Mouse (Mus musculus) urinary bladder, adult 2 months (tissue): ENCODE results near the gene Atp6v1g1. TPM values are rescaled to one million over a fixed set of nuclear protein-coding genes. Genes with fewer than 3 reads are reported as not detected.

Source experiments
- DNase-seq: peaks from one replicate; pipeline ENCODE4 v3.0.0; 2022; ENCODE audit warnings: low spot score
- polyA plus RNA-seq: library from polyadenylated mRNA; depleted of rRNA; stranded (reverse); fragments of >200 nt; gene quantifications from 2 replicates; pipeline ENCODE4 v1.2.3, GENCODE M21; 2012

Atp6v1g1 gene
- polyA plus RNA-seq, 1 experiment, result 120 TPM

GRCm38 (mm10) chr4:63546441-63547055 is 2.0 kb downstream of the Atp6v1g1 start:
- no peak for DNase-seq

DNA sequence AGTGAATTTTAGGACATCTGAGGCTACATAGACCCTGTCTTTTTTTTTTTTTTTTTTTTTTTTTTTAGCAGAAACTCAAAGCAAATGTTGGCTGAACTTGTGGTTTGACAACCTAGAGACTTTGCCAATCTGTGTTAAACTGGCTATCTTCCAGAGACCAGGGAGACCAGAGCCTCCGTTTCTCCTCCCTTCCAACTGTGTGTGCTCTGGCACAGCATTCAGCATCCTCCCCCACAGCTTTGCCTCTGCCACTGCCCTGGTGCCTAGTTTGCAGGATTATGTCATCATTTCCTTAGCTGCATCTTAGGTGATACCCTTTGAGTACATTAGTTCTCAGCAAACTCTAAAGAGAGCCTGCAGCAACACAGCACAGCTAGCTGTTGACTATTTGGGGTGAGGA is 3.2 kb downstream of the Atp6v1g1 start:
- DNase-seq, result no peak

DNA sequence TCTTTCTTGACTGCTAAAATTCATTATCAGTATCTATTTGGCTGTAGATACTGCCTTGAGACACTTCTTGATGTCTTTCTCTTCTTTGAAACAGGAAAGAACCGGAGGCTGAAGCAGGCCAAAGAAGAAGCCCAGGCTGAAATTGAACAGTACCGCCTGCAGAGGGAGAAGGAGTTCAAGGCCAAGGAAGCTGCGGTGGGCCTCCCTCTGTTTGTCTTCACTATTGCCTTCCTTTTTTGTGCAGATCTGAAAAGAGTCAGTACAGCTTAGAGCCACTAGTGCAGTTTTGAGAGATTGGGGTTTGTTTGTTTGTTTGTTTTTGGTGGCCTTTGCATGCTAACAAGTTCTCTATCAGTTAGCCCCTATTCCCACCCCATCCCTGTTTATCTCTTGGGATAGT is 3.9 kb downstream of the Atp6v1g1 start:
- no peak for DNase-seq

DNA sequence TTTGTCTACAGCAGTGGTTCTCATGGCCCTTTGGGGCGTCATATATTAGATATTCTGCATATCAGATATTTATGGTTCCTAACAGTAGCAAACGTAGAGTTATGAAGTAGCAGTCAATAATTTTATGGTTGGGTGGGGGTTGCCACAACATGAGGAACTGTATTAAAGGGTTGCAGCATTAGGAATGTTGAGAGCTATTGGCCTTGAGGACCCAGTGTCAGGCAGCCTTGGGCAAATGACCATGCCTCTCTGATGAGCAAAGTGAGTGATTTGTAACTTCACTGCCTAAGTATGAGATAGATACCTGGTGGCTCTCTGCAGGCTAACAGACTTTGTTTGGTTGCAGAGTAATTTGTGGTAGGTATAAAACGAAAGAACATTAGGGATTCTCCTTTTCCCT is 6.3 kb downstream of the Atp6v1g1 start:
- no peak for DNase-seq

GRCm38 (mm10) chr4:63552865-63553264 is 8.3 kb downstream of the Atp6v1g1 start:
- no peak for DNase-seq

DNA sequence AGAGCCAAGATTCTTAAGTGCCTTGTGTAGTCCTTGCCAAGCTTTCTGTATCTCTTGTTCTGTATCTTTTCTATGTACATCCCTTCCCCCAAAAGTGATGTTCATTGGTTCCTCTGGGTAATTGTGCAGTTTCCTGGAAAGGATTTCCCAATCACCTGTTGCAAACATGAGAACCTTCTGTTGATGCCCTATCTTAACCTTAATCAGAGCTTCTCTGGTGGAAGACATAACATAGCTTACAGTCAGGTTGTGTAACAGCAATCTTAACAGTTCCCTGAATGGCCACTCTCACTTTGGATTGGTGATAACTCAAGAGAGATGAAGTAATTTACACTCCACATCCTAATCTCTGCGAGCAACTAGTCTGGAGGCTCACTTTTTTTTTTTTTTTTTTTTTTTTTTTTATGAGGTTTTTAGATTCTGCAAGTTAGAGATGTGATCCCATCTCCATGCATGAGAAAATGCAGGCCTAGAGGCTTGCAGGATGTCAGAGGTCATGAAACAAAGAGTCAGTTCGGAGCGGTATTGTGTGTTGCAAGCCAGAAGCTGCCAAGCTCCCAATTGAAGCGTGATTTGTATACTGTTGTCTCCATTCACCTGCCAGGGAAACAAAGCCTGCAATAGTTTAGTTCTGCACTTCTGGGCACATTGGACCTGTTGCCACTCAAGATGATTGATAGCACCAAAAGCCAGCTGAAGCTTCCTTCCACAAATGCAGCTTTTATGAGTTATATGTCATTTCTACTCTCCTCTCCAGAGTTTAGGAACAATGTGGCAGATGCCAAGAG is 9.4 kb downstream of the Atp6v1g1 start:
- DNase-seq, result no peak

DNA sequence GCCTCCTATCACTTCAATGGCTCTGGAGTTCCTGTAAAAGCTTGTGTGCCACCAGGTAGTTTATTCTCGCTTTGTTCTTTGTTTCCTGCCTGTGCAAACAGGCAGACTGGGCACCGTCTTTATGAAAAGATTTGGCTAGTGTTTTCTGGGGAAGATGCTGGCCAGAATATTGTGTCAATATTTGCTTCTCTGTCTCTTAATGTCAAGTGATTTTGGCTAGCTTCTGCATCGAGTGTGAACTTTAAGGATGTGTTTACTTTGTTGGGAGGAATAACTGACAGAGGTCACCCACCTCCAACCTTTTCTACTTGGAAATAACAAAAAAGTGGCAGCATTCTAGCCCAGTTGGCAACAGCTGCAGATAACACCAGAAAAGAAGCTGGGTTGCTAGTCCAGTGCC is 10.0 kb downstream of the Atp6v1g1 start:
- DNase-seq, result no peak

GRCm38 (mm10) chr4:63555111-63555510 is 10.5 kb downstream of the Atp6v1g1 start:
- DNase-seq, result no peak

- DNase-seq, result no peak
Measured at GRCm38 (mm10) chr4:63556665-63557064, 12.1 kb downstream of the Atp6v1g1 start.

DNA sequence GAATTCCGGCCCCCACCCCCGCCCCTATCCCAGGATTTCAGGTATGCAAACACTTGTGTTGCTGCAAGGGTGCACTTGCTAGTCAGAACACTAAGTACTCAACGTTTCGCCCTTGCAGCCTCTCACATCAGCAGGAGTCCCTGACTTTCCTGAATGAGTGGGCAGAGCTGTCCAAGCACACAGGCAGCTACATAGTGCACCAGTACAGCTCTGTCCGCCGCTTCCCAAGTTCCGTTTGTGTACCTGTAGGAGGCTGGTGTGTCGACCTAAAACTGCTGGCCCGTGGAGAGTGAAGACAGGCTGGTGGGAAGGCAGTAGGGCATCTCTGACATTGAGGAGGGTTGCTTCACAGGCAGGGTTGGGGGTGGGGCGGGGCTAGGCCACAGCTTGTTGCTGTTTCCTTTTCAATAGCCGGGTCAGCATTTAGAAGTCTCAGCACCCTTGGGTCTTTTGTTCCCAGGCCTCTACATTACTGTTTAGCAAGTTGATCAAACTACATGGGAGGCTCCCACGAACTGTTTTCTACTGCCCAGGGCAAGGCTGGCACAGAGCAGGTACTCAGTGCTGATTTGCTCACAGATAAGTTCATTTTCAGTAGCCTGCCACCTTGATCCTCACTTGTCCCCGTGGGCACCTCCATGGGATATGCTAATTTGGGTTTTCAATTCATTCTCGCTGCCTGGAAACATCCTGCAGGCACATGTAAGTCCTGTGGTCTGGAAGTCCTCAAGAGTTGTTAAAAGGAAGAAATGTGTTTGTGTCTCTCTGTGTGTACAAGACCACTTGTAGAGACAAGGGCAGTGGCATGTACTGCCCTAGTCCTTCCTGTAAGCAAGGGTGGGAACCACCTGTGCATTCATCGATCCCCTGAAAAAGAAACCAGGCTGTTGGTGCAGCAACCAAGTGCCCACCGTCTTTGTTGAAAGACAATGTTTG is 12.8 kb downstream of the Atp6v1g1 start:
- DNase-seq, result no peak

GRCm38 (mm10) chr4:63558407-63559081 is 14.0 kb downstream of the Atp6v1g1 start, which contains the start of gene Tmem268:
TSS of gene Tmem268 (plus strand) at chr4:63558781.
- peak; percentile 76 for DNase-seq

DNA sequence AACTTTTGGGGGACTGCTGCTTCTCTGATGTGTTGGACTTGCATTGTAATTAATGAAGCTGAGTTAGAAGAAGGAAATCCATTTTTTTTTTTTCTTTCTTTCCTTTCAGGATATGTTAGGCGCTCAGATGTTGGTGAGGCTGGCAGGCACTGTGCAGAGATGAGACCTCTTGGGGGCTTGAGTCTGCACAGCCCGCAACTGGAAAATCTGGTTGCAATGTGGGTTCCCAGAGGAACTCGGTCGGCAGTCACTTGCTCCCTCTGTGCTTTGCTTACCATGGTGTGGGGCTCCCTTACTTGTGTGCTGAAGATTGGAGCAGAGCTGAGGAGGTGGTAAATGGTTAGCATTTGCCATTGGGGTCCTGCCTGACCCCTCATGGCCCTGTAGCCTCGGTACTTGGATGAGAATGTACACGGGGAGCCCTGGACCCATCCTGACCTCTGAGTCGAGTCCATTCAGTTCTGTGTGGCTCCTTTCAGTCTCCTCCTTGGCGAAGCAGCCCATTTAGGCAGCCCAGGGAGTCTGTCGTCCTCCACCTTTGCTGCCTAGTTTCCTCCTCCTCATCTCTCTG is 14.6 kb downstream of the Atp6v1g1 start:
- DNase-seq, result no peak

GRCm38 (mm10) chr4:63560079-63560478 is 15.5 kb downstream of the Atp6v1g1 start:
- DNase-seq, result no peak

DNA sequence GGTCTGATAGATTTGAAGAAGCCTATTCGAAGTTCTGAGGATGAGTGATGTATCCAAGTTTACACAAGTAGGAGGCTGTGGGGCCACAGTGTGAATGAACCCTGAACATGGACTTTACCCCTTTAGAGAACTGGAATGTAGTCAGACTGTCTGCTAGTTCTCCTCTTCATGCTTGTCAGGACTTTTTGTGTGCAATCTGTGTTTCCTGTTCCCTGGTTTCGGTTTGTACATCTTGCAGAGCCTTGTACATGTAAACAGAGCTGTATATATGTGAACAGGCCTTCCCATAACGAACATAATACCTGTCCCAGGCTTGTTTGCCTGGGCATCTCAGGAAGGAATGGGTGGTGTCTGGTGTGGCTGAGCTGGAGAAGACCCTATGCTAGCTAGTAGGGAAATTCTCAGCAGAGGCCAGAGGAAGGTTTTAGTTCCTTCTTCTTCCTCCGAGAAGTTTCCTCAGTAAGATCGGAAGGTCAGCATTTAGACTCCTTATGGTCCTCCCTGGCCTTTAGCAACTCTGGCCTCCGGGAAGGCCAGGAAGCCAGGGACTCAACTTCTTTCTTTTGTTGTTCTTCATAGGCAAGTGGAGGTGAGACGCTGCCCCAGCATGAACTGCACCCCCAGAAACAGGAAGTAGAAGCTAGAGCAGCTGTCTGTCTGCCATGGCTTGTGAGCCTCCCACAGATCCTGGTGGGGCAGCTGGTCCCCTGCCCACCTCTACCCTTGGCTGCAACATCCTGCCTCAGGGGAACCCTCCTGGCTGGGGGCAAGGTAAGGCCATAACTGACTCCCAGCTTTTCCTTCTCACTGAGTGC is 17.5 kb downstream of the Atp6v1g1 start:
- DNase-seq, result no peak

- no peak for DNase-seq
Measured at GRCm38 (mm10) chr4:63562742-63563141, 18.2 kb downstream of the Atp6v1g1 start.

- DNase-seq, result no peak
Measured at GRCm38 (mm10) chr4:63567712-63568390, 23.3 kb downstream of the Atp6v1g1 start.

DNA sequence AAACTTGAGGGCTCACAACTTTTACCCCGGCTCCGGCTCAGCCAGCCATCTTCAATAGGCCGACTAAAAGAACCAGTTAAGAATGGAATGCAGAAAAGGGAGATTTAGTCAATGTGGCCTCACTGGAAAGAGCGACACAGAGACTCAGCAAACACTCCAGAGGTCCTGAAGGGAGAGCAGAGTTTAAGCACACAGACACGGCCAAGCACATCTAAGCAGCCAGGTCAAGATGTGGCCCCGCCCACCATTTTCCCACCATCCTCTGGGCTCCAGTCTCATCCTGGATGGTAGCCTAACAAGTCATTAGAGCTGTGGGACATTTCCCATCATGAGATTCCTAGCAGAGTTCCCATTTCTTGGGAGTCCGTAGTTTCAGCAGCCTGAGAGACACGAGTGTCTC is 24.8 kb downstream of the Atp6v1g1 start:
- no peak for DNase-seq

GRCm38 (mm10) chr4:63570208-63570781 is 25.7 kb downstream of the Atp6v1g1 start:
- no peak for DNase-seq

DNA sequence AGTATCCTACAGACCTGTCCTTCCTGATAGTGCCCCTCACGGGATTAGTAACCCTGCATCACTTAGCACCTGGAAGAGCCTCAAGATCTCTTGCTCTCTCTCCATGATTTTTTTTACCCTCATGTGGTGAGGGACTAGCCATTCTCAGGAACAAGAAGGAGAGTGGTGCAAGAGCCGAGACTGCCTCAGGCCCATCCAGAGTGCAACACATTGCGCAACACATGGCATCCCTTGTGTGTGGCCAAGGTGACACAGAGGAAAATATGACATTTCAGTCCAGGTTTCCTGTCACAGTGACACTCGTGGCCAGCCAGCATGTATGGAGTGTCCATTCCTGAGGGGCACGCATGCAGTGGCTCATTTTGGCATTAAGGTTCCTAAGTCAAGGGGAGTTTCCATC is 28.0 kb downstream of the Atp6v1g1 start:
- no peak for DNase-seq

- no peak for DNase-seq
Measured at GRCm38 (mm10) chr4:63579649-63580048, 35.1 kb downstream of the Atp6v1g1 start.
